Mouse (Mus musculus) intestine, embryonic 15.5 days (tissue): ENCODE data around the gene Agtr1a. TPM values are rescaled to one million over a fixed set of nuclear protein-coding genes. Genes with fewer than 3 reads are reported as not detected.

Experiments
- ATAC-seq: fragments of 200-750 bp; cut with Nextera tagmentation; 2 replicates; pipeline ENCODE4 v1.8.0; 2017; ENCODE audit warnings: moderate TSS enrichment, moderate library complexity
- H3K27ac ChIP-seq: fragments of 300-500 bp; sonication (generic); 2 replicates; pipeline ENCODE4 v1.5.1; 2015; ENCODE audit warnings: mild to moderate bottlenecking, inconsistent platforms
- H3K27me3 ChIP-seq: fragments of 300-500 bp; sonication (generic); replicated peaks from 2 replicates; pipeline ENCODE4 v1.6.1; 2015; ENCODE audit warnings: inconsistent platforms
- H3K36me3 ChIP-seq: fragments of 300-500 bp; sonication (generic); 2 replicates; pipeline ENCODE4 v1.6.1; 2015; ENCODE audit warnings: inconsistent platforms
- H3K4me1 ChIP-seq: fragments of 300-500 bp; sonication (generic); replicated peaks from 2 replicates; pipeline ENCODE4 v1.6.1; 2015; ENCODE audit warnings: inconsistent platforms
- H3K4me2 ChIP-seq: fragments of 300-500 bp; sonication (generic); replicated peaks from 2 replicates; pipeline ENCODE4 v1.6.1; 2015; ENCODE audit warnings: mild to moderate bottlenecking, inconsistent platforms
- H3K4me3 ChIP-seq: fragments of 300-500 bp; sonication (generic); replicated peaks from 2 replicates; pipeline ENCODE4 v1.5.1; 2015; ENCODE audit warnings: inconsistent platforms
- H3K9ac ChIP-seq: fragments of 300-500 bp; sonication (generic); 2 replicates; pipeline ENCODE4 v1.6.1; 2015; ENCODE audit warnings: inconsistent platforms
- H3K9me3 ChIP-seq: fragments of 300-500 bp; sonication (generic); 2 replicates; pipeline ENCODE4 v1.6.1; 2016; ENCODE audit warnings: inconsistent platforms
- WGBS: fragments of 180-500 bp; shearing (Covaris S2); methylation state at CpG from one replicate; pipeline ENCODE4 v1.1.7; 2015; 5-methylcytosine and 5-hydroxymethylcytosine counted together
- polyA plus RNA-seq: library from polyadenylated mRNA; unstranded; fragments of >200 nt; fragmentation: Nextera tagmentation; extraction: Ambion mirVana; gene quantifications from 2 replicates; pipeline ENCODE4 v1.2.1, GENCODE M21; 2015

The Agtr1a gene
- polyA plus RNA-seq, 1 experiment from 2014 or later = 2.4 TPM

DNA sequence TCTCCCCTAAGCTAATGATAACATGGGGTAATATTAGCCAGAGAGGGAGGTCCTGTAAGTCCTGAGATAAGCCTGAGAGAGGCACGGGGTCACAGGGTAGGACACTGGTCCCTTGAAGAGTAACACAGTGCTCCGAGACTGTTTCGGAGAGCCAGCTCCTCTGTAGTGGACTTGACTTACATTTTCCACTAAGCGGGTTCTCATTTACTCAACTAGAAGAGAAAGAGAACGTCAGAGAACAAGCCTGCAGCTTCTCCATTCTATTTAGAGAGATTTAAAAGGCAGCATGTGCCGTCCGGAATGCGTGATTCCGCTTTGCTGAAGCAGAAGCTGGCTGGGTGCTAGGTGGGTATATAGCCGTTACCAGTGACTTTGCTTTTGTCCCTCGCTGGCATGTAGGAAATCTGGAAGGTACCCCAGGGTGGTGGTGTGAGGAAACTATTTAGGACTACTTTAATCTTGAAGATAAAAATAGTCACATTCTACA lies 9.2 kb downstream of the Agtr1a start:
- H3K4me1 ChIP-seq = no peaks in the 10 kb centered on the region
- H3K4me3 ChIP-seq = no peak overlapping the region
- H3K4me2 ChIP-seq = no peak overlapping the region
- H3K27ac ChIP-seq = no peak overlapping the region
- no peaks in the 10 kb centered on the region for H3K9me3 ChIP-seq
- H3K36me3 ChIP-seq = no peaks in the 10 kb centered on the region
- 85% methylated on average over 11 of the region's 11 CpGs for WGBS
- ATAC-seq = no peak
- no peaks in the 10 kb centered on the region for H3K27me3 ChIP-seq
- H3K9ac ChIP-seq = no peak overlapping the region

GRCm38 (mm10) chr13:30346881-30347280 lies 10.6 kb downstream of the Agtr1a start:
- 72% methylated on average over 4 of the region's 4 CpGs for WGBS
- Histone ChIP-seq H3K9ac (no peak overlapping the region), H3K36me3 (no peaks in the 10 kb centered on the region), H3K27me3 (no peaks in the 10 kb centered on the region), H3K4me2 (no peak overlapping the region), H3K4me1 (no peaks in the 10 kb centered on the region), H3K27ac (no peak overlapping the region), H3K9me3 (no peaks in the 10 kb centered on the region), H3K4me3 (no peak overlapping the region)
- ATAC-seq = no peak

- no peak overlapping the region for H3K4me2 ChIP-seq
- no peak overlapping the region for H3K9ac ChIP-seq
- H3K36me3 ChIP-seq = no peaks in the 10 kb centered on the region
- ATAC-seq = no peak
- no peak overlapping the region for H3K4me3 ChIP-seq
- H3K27me3 ChIP-seq = no peaks in the 10 kb centered on the region
- no peaks in the 10 kb centered on the region for H3K9me3 ChIP-seq
- no peak overlapping the region for H3K27ac ChIP-seq
- H3K4me1 ChIP-seq = no peaks in the 10 kb centered on the region
Observed at GRCm38 (mm10) chr13:30348306-30348705, 12.1 kb downstream of the Agtr1a start.

DNA sequence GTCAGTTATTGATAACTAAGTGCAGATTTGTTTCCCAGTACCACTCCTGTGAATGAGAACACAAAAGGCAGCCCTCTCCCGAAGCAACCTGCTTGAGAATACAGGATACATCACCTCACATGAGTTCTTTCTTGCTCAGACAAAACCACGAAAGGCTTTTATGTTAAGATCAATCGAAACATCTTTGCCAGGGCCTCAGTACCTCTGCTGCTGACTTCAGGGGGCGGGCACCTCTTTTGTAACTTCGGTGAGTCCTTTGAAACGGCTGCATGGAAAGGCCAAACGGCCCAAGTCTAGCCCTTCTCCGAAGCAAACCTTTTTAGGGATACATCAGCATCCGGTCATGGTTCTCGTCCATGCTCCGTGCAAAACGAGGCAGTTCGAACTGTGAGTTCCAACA lies 15.7 kb downstream of the Agtr1a start:
- Histone ChIP-seq H3K4me2 (no peak overlapping the region), H3K4me3 (no peak overlapping the region), H3K27ac (no peak overlapping the region), H3K27me3 (no peaks in the 10 kb centered on the region), H3K36me3 (no peaks in the 10 kb centered on the region), H3K4me1 (no peaks in the 10 kb centered on the region), H3K9me3 (no peaks in the 10 kb centered on the region), H3K9ac (no peak overlapping the region)
- 81% methylated on average over 13 of the region's 13 CpGs for WGBS
- no peak for ATAC-seq

GRCm38 (mm10) chr13:30354991-30355580 lies 18.8 kb downstream of the Agtr1a start:
- no peak for ATAC-seq
- H3K9me3 ChIP-seq = no peaks in the 10 kb centered on the region
- H3K27ac ChIP-seq = no peak overlapping the region
- H3K4me1 ChIP-seq = no peaks in the 10 kb centered on the region
- no peaks in the 10 kb centered on the region for H3K27me3 ChIP-seq
- H3K36me3 ChIP-seq = no peaks in the 10 kb centered on the region
- H3K4me2 ChIP-seq = no peak overlapping the region
- no peak overlapping the region for H3K9ac ChIP-seq
- WGBS = 92% methylated on average over 6 of the region's 6 CpGs
- H3K4me3 ChIP-seq = no peak overlapping the region

DNA sequence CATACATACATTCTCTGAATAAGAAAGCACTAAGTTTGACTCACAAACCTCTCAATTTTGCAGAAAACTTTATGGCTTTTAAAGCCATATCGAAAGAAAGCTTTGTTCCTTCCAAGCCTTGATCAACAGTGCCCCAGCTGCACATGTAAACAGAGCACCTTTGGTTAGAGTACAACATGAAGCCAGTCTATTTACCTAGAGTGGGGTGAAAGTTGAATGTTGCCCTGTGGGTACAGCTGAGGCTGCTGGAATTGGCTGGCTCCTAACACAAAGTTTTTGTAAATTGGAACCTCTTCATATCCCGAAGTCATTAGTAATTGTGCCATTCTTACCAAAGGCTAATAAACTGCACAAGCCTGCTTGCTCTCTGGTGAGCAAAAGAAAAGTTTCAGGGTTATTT lies 19.7 kb downstream of the Agtr1a start:
- H3K4me2 ChIP-seq = no peak overlapping the region
- ATAC-seq = no peak
- no peak overlapping the region for H3K9ac ChIP-seq
- H3K4me1 ChIP-seq = no peaks in the 10 kb centered on the region
- no peak overlapping the region for H3K27ac ChIP-seq
- H3K4me3 ChIP-seq = no peak overlapping the region
- no peaks in the 10 kb centered on the region for H3K9me3 ChIP-seq
- no peaks in the 10 kb centered on the region for H3K36me3 ChIP-seq
- no peaks in the 10 kb centered on the region for H3K27me3 ChIP-seq
- 76% methylated on average over 2 of the region's 2 CpGs for WGBS

GRCm38 (mm10) chr13:30358456-30359168 lies 22.4 kb downstream of the Agtr1a start:
- no peaks in the 10 kb centered on the region for H3K9me3 ChIP-seq
- H3K4me2 ChIP-seq = no peak overlapping the region
- no peak for ATAC-seq
- WGBS = 58% methylated on average over 4 of the region's 4 CpGs
- no peaks in the 10 kb centered on the region for H3K27me3 ChIP-seq
- no peak overlapping the region for H3K27ac ChIP-seq
- no peaks in the 10 kb centered on the region for H3K36me3 ChIP-seq
- H3K4me3 ChIP-seq = no peak overlapping the region
- H3K4me1 ChIP-seq = no peaks in the 10 kb centered on the region
- H3K9ac ChIP-seq = no peak overlapping the region

DNA sequence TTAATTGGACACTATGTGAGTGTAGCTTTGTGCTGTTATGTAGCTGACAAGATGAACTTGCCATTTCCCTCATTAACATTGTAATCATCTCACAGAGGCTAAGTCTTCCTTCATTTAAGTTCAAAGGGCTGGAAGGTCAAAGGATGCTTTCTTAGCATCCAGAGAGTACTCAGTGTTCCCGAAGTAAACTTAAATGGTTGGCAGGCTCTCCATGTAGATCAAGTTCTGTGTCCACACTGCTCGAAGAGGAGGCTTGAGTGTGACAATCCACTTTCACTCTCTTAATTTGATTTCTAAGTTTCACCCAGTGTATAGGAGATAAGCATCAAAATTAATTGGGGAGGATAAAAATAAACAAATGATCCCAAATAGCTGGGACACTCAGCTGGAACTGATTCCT lies 23.6 kb downstream of the Agtr1a start:
- no peak for ATAC-seq

GRCm38 (mm10) chr13:30361002-30361401 lies 24.8 kb downstream of the Agtr1a start:
- Histone ChIP-seq H3K36me3 (no peaks in the 10 kb centered on the region), H3K27ac (no peak overlapping the region), H3K9me3 (no peaks in the 10 kb centered on the region), H3K4me3 (no peak overlapping the region), H3K4me1 (no peaks in the 10 kb centered on the region), H3K4me2 (no peak overlapping the region), H3K27me3 (no peaks in the 10 kb centered on the region), H3K9ac (no peak overlapping the region)
- ATAC-seq = 0 out of 2 replicates have a peak, but pooled peaks have one; percentile 28
- whole genome bisulfite sequencing = 46% methylated on average over 5 of the region's 5 CpGs

More for the DNA sequence above, 23.6 kb downstream of the Agtr1a start:
- Histone ChIP-seq H3K4me2 (no peak overlapping the region), H3K27ac (no peak overlapping the region), H3K9ac (no peak overlapping the region), H3K9me3 (no peaks in the 10 kb centered on the region), H3K4me1 (no peaks in the 10 kb centered on the region), H3K27me3 (no peaks in the 10 kb centered on the region), H3K36me3 (no peaks in the 10 kb centered on the region), H3K4me3 (no peak overlapping the region)
- 86% methylated on average over 2 of the region's 2 CpGs for WGBS

- no peak for ATAC-seq
- no peak overlapping the region for H3K4me3 ChIP-seq
- H3K36me3 ChIP-seq = no peaks in the 10 kb centered on the region
- H3K4me1 ChIP-seq = no peaks in the 10 kb centered on the region
- no peak overlapping the region for H3K4me2 ChIP-seq
- WGBS = 93% methylated on average over 6 of the region's 6 CpGs
- no peaks in the 10 kb centered on the region for H3K27me3 ChIP-seq
- no peak overlapping the region for H3K27ac ChIP-seq
- H3K9ac ChIP-seq = no peak overlapping the region
- H3K9me3 ChIP-seq = no peaks in the 10 kb centered on the region
Observed at GRCm38 (mm10) chr13:30362048-30362447, 25.8 kb downstream of the Agtr1a start.

DNA sequence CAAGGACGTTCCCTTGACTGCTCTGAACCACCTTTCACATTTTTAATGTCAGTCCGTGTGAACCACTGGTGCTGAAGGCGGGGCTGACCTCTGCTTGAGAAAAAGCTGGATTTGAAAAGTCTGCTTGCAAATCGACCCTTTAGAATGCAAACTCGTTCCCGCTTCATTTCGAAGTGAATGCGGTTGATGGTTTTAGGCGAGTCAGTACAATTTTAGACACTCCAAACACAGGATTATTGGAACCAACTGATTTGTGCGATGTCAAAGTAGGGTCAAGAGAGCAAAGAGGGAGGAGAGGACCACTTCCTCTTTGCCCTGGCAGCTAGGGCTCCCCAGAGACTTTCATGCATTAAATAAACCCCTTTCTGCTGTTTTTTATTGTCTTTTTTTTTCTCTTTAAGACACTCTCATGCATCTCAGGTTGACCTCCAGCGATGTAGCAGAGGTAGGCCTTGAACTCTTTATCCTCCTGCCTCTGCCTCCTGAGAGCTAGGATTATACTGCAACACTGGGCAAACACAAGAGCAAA lies 27.9 kb downstream of the Agtr1a start:
- no peaks in the 10 kb centered on the region for H3K36me3 ChIP-seq
- WGBS = 76% methylated on average over 11 of the region's 11 CpGs
- ATAC-seq = no peak
- no peaks in the 10 kb centered on the region for H3K27me3 ChIP-seq
- H3K4me3 ChIP-seq = no peak overlapping the region
- H3K4me2 ChIP-seq = no peak overlapping the region
- H3K9ac ChIP-seq = no peak overlapping the region
- H3K27ac ChIP-seq = no peak overlapping the region
- no peaks in the 10 kb centered on the region for H3K4me1 ChIP-seq
- H3K9me3 ChIP-seq = no peaks in the 10 kb centered on the region

GRCm38 (mm10) chr13:30364780-30365179 lies 28.5 kb downstream of the Agtr1a start:
- Histone ChIP-seq H3K36me3 (no peaks in the 10 kb centered on the region), H3K9me3 (no peaks in the 10 kb centered on the region), H3K4me1 (no peaks in the 10 kb centered on the region), H3K4me2 (no peak overlapping the region), H3K4me3 (no peak overlapping the region), H3K27me3 (no peaks in the 10 kb centered on the region), H3K9ac (no peak overlapping the region), H3K27ac (no peak overlapping the region)
- WGBS = 76% methylated on average over 9 of the region's 9 CpGs
- no peak for ATAC-seq

DNA sequence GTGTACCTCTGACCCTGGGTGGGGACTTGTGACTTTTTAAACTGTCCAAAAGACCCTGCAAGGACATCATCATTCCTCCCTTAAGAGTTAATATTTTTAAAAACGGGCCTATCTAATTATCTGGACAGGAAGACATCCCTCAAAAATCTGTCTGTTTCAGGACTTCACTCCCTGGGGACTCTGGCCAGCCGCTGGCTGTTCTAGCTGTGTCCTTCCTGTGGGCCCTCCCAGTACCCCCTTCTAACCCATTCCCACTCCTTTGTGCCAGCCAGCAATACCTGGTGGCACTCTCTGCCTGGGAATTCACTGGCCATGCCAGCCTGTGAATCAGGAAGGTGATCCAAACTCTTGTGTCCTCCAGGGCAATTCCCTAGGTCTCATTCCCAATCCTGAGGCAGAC lies 29.1 kb downstream of the Agtr1a start:
- Histone ChIP-seq H3K36me3 (no peaks in the 10 kb centered on the region), H3K27ac (no peak overlapping the region), H3K4me3 (no peak overlapping the region), H3K9ac (no peak overlapping the region), H3K27me3 (no peaks in the 10 kb centered on the region), H3K4me1 (no peaks in the 10 kb centered on the region), H3K9me3 (no peaks in the 10 kb centered on the region), H3K4me2 (no peak overlapping the region)
- ATAC-seq = no peak
- 46% methylated on average over 2 of the region's 2 CpGs for WGBS
